Mouse (Mus musculus) bone marrow, adult 2 months (tissue): Measurements from ENCODE around the gene Nup50.

Experiments
- CTCF ChIP-seq: fragments of 200-500 bp; IDR thresholded peaks from 2 replicates; pipeline ENCODE4 v1.5.1; 2011; ENCODE audit warnings: low read length, control low read depth; ENCODE audit not compliant: control insufficient read depth, insufficient read depth
- POLR2A ChIP-seq: fragments of 200-500 bp; IDR thresholded peaks from 2 replicates; pipeline ENCODE4 v1.6.1; 2011; ENCODE audit warnings: low read depth, mild to moderate bottlenecking, control low read depth, low read length, borderline replicate concordance; ENCODE audit not compliant: control insufficient read depth

DNA sequence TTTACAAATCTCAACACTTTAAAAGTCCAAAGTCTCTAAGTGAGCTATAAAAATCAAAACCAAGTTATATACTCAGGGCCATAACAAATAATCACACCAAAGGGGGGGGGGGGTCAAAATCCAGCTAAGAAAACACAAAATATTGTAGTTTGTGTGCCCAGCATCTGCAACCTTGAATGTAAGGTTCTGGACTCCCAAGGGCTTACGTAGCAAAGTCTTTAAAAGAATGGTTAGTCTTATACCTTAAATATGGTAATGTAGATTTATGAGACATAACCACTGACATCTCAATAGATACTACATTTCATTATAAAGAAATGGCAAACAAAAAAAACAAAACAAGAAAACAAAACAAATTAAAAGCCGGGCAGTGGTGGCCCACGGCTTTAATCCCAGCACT lies 3.3 kb upstream of the Nup50 start, which contains the start of gene Gm29666:
- TF ChIP-seq POLR2A (no peak), CTCF (no peak)
